Mouse (Mus musculus) layer of hippocampus, postnatal 14 days (tissue): Measurements from ENCODE around the gene Tceal1. TPM values are rescaled to one million over a fixed set of nuclear protein-coding genes. Genes with fewer than 3 reads are reported as not detected.
"Not testable (repeated sequence)": the region's sequence is repeated elsewhere in the genome, so short reads cannot be mapped to it uniquely, and the experiment has no call there.

ENCODE experiments used
- DNase-seq, 2 experiments: peaks; one replicate each; pipeline ENCODE4 v3.0.0; 2021 to 2022; ENCODE audit warnings: low spot score in 2 of 2, mixed read lengths in 1 of 2
- long read RNA-seq, 2 experiments: library from polyadenylated mRNA; stranded (forward); transcript quantifications; one replicate each; pipeline ENCODE4 v2.0.0; 2021
- total RNA-seq, 2 experiments: library from RNA; stranded (reverse); gene quantifications; 2 replicates each; pipeline ENCODE4 v1.2.3; 2021

Gene Tceal1
- total RNA-seq, result 10 to 100 TPM; 11.2 to 12.8 TPM
- long read RNA-seq, experiment 1, transcript Tceal1-201 (2 exons, 2,803 nt), result major isoform, 23 of 26 reads
- long read RNA-seq, experiment 1, partial matches to known transcripts, result 1 of 26 reads
- long read RNA-seq, experiment 1, other reads (novel, unspliced or antisense), result 2 of 26 reads
- long read RNA-seq, experiment 2, transcript Tceal1-201 (2 exons, 2,803 nt), result major isoform, 31 of 36 reads
- long read RNA-seq, experiment 2, partial matches to known transcripts, result 0 of 36 reads
- long read RNA-seq, experiment 2, other reads (novel, unspliced or antisense), result 5 of 36 reads

DNA sequence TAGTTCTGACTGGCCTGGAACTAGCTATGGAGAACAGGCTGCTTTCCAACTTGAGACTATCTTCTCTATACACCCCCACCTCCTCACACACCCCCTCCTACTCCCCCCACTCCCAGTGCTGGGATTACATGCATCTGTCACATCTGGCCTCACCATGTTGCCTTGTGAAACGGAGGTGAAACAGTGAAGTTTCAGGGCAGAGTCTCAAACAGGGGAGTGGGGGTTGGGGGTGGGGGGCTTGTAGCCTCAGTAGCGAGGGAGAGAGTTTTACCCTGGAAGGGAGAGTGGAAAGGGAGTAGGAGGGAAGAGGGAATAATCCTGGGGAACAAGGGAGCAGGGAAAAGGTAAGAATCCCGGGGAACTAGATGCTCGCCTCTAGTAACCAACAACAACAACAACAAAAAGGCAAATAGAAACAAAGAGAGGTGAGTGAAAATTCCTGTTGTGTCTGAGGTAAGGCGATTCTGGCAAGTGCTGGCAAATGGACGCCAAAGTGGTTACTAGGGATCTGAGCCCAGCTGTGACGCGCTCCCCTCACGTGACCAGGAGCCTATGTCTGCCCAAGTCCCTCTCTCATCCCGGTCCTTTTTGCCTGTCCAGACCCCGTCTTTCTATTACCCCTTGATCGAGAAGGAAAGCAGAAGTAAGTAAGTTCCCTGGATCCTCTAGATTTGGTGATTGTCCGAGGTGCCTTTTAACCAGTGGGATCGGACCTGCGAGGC, at the start of gene Tceal1:
TSS of gene Tceal1 (plus strand) at position 537 of the 722 bp plus-strand sequence.
- DNase-seq, result peak; percentile 61 to 66

DNA sequence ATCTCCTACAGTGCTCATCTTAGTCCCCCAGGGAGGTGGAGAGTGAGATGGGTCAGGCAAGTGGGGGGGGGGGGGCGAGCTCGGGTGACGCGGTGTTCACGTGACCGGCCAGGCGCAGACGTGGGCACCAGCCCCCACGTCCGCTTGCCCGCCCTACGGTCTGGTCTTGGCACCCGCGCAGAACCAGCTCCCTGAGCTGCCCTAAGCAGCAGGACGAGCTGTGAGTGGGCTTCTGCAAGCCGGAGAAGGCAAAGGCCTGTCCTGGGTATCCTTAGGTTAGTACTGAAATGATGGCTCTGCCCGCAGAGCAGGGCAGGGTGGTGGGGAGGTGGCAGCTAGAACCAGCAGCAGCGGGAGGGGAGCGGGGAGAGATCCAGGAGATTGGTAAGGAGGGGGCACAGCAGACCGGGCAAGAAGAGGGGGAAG, 41.5 kb upstream of the Tceal1 start:
- peak; percentile 19 to 23 for DNase-seq

DNA sequence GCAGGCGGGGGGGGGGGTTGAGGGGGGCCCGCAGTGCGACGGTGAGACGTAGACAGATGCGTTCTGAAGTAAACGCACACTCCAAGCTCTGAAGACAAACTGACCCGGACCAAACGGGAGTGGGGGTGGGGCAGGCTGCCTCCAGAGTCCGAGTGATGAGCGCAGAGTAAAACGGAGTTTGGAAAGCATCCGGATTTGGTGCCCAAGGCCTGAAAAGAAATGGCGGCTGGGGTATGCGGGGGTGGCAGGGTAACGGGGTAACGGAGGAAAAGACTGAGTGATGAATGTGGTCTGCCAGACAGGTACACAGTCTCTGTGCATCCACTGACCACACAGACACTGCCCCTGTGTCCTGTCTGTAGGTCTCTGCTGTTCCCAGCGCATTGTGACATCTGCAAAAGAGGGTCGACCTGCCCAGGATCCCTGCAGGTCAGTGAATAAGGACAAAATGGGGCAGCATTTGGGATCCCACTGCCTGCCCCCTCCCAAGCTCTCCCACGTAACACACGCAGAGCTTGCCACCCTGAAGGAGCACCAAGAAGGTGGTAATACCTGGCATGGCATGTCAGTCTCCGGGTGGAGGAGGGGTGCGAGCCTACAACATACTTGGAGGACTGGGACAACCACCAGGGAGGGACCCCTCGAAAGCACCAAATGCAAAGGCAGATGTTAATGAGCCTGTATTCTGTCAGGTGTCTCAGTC, 40.9 kb upstream of the Tceal1 start:
- peak; percentile 12 to 17 for DNase-seq

DNA sequence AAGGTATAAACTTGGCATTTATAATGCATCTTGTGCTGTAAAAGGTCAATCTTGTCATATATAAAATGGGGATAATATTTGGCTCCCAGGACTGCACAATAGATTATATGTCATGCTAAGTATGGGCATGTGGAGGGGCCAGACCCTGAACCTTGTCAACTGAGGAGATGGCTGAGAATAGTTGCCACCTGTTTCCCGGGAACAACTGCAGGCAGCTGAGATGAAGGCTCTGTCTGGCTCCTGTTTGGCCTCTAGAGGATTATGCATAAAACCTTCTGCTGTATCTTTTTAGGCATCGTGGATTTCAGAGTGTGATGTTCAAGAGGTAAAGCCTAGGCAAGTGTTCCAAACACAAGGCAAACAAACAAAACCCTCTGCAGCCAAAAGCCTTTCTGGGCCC, 39.0 kb upstream of the Tceal1 start:
- DNase-seq, result no peak

DNA sequence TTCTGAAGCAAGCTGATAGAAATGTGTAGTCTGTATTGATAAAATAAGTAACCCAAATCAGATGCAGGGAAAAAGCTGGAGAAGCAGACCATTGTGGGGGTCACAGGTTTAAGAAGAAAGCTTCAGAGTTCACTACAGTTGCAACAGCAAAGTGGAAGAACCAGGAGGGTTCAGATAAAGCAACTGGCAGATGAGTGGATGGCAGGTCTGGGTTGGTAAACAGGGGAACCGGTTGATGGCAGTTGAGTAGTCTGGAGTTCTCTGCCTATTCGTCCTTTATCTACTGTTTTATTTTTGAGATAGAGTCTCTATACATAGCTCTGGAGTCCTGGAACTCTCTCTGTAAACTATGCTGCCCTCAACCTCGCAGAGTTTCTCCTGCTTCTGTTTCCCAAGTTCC, 26.8 kb upstream of the Tceal1 start:
- no peak for DNase-seq

DNA sequence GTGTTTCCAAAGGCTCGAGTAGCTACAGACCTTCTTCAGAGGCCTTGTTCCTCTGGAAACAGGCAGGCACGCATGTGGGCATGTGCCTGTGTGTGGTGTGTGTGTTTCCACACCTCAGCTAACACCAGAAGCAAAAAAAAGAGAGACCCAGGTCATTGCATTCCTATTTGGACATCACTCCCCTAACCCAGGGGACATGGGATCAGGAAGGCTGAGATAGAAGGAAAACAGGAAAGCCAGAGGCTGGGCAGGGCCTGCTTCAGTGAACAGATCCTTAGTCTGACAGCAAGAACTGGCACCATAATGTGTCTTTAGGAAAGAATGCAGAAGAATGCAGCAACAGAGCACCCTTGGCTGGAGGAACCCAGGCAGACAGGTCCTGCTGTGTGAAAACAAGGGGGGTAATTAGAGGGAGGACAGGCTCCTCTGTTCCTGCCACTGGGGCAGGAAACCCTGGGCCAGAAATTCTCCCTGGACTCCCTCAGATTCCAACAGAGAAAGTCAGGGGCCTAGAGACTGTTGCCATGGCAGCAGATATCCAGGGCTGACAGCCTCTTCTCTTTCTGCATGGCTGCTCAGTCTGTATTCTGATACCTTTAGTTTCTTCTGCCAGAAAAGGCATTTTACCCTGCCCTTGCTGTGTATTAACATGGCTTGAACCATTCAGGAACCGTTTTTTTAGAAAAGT, 16.0 kb upstream of the Tceal1 start:
- DNase-seq, result not testable (repeated sequence)

DNA sequence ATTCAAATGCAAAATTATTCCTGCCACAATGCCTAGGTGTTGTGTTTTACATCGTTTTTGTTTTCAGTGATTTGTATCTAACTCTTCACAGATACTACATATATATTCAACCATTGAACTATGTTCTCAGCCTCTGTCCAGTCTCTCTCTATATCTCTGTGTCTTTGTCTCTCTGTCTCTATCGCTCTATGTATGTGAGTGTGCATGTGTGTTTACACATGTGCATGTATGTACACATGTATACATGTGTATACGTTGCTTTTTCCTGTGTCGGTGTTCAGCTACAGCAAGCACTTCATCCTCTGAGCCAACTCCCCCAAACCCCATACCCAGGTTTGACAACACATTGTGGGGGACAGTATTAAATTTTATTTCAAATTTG, 15.5 kb upstream of the Tceal1 start:
- DNase-seq, result no peak

DNA sequence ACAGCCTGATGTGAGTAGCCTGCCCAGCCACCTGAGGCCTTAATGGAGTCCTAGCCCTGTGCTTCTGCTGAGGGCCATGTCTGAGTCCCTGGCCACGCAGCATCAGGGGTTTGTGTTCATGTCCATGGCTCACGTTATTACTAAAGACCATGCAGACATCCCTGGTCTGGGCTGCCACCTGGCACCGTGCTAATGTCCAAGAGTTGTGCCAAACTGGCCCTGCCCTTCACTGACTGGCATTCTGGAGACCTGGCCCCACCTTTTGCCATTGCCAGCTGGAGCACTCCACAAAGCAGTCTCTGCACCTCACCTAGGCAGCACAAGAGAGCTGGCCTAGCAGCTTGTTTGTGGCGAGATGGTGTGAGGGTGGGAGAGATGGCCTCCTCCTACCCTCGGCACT, 14.6 kb upstream of the Tceal1 start:
- DNase-seq, result no peak

DNA sequence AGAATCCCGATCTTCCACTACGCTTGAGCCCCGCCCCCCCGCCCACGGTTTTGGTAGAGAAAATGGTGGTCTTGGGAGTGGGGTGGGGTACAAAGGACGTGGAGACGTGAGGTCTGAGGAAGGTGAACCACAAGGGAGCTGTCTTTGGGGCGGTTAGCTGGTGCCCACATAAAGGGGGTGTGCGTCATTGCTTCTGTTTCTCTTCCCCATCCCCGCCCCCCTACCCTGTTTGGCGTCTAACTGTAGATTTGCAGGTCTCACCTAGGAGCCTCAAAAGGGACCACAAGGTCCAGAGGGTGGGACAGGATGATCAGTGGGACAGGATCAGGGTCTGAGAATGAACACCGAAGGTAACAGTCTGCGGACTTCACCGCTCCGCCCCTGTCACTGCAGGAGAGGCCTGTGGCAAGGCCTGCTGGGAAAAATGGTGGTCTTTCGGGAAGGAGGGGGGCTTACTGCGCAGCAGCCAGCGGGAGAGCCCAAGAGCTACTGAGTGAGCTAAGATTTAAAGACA, 443 bp downstream of the Tceal1 start:
- DNase-seq, result peak; percentile 45 to 51

DNA sequence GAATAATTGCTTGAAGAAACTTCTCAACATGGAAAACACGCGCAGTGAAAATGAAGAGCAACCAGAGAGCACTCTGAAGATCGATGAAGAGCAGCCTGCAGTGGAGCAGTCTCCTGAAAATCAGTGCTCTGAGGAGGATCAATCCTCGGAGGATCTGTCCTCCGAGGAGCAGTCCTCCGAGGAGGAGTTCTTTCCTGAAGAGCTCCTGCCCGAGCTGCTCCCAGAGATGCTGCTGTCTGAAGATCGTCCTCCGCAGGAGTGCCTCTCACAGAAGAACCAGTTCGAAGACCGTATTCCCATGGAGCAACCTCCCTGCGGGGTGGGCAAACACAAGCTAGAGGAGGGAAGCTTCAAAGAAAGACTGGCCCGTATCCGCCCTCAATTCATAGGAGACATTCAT, 1.0 kb downstream of the Tceal1 start:
- DNase-seq, result no peak

DNA sequence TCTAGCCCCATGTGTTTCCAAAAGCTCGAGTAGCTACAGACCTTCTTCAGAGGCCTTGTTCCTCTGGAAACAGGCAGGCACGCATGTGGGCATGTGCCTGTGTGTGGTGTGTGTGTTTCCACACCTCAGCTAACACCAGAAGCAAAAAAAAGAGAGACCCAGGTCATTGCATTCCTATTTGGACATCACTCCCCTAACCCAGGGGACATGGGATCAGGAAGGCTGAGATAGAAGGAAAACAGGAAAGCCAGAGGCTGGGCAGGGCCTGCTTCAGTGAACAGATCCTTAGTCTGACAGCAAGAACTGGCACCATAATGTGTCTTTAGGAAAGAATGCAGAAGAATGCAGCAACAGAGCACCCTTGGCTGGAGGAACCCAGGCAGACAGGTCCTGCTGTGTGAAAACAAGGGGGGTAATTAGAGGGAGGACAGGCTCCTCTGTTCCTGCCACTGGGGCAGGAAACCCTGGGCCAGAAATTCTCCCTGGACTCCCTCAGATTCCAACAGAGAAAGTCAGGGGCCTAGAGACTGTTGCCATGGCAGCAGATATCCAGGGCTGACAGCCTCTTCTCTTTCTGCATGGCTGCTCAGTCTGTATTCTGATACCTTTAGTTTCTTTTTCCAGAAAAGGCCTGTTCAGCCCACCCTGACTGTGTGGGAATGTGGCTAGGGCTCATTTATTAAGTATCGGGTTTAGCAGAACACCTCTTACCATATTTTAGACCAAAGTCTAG, 7.1 kb downstream of the Tceal1 start:
- DNase-seq, result not testable (repeated sequence)

DNA sequence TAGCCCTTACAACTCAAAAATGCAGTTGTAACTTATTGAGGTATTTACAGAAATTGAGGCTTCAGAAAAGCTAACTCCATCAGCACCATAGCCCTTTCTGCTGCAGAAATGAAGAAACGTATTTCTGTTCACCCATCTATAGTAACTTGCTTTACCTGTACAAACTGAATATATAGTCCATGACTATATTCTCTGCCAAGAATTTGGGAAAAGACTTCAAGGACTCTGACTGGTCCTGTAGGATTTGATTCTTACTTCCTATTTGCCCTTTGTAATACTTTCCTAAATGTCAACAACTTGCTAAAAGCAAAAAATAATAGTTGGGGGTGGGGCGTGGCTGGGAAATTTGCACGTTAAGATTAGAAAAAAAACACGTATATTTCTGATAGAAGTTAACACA, 24.2 kb downstream of the Tceal1 start:
- DNase-seq, result no peak

DNA sequence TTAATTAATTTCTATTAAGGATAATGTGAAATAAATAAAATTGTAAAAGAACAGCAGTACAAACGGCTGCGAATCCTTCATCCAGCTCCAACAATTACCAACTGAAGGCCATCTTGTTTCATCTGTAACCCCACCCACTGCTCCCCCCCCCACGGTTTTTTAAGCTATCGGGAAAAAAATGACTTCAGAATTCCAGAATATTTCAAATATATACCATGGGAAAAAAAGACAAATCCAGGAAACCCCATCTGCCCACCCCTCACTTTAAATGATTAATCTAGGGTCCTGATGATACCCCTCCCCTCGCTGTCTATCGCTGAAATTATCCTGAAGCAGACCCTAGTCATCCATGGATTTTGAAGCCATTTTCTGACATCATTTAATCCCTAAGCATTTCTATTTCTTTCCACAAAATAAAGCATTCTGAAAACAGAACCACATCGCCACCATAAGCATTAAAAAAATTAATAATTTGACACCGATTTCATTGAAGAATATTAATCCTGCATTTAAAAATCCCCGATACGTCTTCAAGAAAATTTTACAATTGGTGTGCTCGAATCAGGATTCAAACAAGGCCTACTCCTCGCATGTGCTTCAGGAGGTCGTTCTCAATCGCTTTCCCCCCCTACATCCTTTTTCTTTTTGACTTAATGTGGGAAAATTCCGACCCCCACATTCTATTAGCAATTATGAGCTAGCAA, 32.5 kb downstream of the Tceal1 start:
- no peak for DNase-seq

DNA sequence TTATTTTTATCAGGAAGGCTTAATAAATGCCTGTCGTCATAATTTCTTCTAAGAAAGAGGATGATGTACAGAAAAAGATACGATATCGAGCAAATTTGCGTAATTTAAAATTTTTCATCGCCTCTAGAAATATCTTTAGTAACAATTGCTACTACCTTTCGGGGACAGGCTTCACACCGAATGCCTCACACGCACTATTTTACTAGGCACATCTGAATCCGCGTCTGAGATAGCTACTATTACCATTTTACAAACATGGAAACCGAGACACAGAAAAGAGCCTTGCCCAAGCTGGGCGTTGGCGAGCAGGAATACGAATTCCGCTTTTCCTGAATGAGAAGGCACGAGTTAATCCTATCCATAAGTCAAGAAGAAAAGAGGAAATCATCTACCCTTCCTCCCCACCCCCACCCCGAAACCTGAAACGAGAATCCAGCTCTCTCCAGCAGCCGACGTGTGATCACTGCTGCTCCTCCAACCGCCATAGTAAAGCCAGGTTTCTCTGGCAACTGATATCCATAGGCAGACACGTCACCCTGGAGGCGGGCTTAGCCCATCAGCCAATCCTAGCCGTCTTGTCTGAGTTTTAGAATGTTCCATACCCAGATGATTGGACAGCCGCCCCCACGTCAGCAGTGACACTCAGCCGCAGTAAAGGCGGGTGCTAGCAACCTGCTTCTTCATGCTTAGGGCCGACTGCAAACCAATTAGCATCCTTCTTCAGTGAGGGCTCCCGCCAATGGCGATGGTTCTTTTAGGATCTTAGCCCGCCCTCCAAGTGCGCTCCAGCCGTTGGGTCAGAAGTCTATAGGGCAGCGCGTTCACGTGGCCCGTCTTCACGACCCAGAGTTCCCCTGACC, 33.2 kb downstream of the Tceal1 start:
- peak; percentile 90 to 96 for DNase-seq

DNA sequence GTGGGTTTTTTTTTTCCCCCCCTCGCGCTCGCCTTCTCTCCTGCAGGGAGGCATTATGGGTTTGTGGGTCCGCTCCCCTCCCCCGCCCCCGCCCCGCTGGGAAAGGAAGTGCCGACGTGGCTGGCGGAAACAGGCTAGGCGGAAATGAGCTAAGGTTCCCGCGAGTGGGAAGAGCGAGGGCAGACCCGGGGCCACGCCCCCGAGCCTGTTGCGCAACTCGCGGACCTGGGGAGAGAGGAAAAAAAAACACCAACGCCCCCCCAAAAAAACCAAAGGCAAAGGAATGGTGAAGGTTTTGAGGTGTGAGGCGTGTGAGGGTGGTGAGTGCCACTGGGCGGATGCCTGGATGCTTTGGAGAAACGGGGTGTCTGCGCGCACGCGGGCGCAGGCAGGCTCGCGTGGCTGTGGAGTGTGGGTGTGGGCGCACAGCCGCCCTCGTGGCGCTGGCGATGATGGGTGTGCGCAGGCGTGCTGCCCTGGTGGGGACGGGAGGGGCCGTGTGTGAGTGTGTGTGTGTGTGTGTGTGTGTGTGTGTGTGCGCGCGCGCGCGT, 33.9 kb downstream of the Tceal1 start:
- DNase-seq, result peak in 1 of 2 experiments; percentile 74

DNA sequence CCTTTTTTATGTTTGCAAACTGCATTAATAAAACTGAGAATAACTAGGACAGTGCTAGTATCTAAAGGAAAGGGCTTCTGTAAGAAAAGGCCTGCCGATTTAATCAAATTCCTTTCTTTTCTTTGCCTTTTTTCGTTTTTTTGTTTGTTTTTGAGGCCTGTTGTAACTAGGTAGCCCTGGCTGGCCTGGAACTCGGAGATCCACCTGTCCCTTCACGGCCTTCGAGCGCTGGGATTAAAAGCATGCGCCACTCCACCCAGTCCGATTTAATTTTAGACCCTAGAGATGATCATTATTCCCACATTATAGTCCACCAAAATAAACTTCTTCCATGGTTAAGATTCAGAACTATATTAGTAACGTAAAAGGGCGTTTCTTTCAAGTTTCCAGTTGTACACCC, 34.5 kb downstream of the Tceal1 start:
- no peak for DNase-seq

DNA sequence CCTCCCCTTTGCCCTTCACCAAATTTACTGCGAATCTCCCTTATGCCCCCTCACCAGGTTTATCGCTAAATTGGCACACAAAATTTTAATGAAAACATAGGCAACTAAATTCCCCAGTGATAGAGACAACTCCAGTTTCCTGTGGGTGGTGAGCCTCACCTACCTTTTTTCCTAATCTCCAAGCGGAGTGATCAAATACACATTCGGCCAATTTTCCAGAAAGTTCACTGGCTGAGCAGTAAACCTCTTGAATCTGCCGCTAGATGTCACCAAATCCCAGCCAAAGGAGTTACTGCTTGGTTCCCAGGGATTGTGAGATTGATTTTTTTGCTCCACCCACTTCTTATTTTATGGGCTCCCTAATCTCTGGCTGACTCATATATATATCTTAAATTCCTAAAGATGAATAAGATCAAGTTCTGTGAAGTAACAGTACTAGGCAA, 34.9 kb downstream of the Tceal1 start:
- peak; percentile 39 to 78 for DNase-seq

DNA sequence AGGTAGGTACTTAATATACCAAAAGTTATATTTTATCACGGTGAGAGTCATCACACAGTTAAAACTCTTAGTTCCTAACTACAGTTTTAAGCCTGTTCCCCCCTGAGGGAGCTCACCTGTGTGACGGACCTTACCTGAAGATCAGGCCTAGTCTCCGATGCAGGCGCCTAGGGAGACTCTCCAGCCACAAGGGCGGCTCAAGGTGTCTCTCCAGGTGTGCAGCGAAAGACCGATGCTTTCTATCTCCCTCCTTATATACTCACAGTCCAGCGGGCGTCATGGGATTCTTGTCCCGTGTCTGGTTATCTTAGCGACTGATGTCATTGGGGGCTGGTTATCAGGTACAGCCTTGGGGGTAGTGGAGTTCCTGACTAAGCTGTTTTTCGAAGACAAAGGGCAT, 35.7 kb downstream of the Tceal1 start, which contains the start of gene Morf4l2:
TSS of gene Morf4l2 (minus strand) at position 232 of the 400 bp plus-strand sequence.
- no peak for DNase-seq

DNA sequence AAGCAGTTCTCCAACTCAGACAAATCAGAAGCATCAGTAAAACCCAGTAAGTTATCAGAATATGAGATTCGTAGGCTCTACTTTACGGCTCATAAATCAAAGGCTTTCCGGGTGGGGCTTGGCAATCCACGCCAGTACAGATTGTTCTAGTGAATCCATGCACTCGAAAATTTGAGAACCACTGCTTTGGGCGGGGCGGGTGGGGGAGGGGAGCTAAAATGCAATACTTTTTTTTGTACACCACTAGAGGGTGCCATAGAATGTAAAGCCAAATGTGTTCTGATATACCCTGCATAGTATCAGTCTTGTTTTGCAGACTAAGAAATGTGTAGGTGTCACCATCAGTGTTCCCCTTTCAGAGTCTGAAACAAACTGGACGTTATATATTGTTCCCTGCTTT, 36.9 kb downstream of the Tceal1 start:
- no peak for DNase-seq
